Mouse (Mus musculus): Measurements from ENCODE around the gene Flywch2. TPM values are rescaled to one million over a fixed set of nuclear protein-coding genes. Genes with fewer than 3 reads are reported as not detected.
A peak's percentile ranks its signal among the peaks of the same experiment; 100 is the strongest.

The Flywch2 gene
- polyA plus RNA-seq, 1 experiment from 2014 or later: 47.5 TPM

DNA sequence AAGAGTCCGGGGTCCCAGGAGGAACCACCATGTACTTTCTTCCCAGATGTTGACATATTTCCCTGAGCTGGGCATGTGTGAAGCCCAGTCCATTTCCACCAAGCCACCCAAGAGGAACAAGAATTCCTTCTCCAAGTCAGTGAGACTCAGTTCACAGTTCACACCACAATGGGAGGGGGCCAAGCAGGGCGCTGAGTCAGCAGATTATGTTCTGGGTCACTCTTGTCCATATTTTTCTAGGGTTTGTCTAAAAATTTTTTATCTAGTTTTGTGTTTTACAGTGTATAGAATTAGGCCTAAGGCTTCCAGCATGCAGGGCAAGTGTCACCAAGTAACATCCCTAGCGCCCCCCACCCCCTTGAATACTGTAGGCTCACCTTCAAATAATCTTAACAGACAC, 24.7 kb downstream of the Flywch2 start:
- Histone ChIP-seq H3K27me3 (replicated peaks) (no peaks in the 10 kb centered on the region), H3K4me1 (no peaks in the 10 kb centered on the region), H3K27ac (no peak overlapping the region), H3K9me3 (no peaks in the 10 kb centered on the region), H3K4me2 (replicated peaks) (no peak overlapping the region), H3K36me3 (peaks cover 74% of the 10 kb centered on the region), H3K4me3 (no peak overlapping the region), H3K9ac (no peak overlapping the region)
- 99% methylated on average over 3 of the region's 3 CpGs for WGBS
- no peak for ATAC-seq (ENCODE audit: low FRiP score, low read depth)

DNA sequence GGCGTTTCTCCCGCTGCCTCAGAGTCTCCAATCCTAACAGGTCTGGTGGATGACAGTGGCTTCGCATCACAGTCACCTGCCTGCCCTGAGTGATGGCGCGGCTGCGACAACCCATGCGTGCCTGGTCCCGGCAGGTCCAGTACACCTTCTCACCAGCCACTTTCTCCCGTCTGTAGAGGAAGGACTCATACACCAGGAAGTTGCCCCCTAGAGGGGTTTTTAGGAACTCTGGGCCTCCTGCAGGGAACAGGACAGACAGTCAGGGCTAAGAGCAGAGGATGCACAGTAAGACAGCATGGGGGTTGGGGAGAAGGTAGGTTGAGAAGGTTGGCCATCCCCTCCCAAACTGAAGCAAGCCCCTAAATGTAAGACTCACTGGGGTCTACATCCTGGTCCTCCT, 25.6 kb downstream of the Flywch2 start:
- no peak overlapping the region for H3K4me3 ChIP-seq
- no peaks in the 10 kb centered on the region for H3K27me3 ChIP-seq (replicated peaks)
- peaks cover 84% of the 10 kb centered on the region for H3K36me3 ChIP-seq
- WGBS: 95% methylated on average over 9 of the region's 9 CpGs
- no peaks in the 10 kb centered on the region for H3K4me1 ChIP-seq
- no peak overlapping the region for H3K4me2 ChIP-seq (replicated peaks)
- H3K9ac ChIP-seq: no peak overlapping the region
- ATAC-seq (ENCODE audit: low FRiP score, low read depth): no peak
- no peak overlapping the region for H3K27ac ChIP-seq
- no peaks in the 10 kb centered on the region for H3K9me3 ChIP-seq

DNA sequence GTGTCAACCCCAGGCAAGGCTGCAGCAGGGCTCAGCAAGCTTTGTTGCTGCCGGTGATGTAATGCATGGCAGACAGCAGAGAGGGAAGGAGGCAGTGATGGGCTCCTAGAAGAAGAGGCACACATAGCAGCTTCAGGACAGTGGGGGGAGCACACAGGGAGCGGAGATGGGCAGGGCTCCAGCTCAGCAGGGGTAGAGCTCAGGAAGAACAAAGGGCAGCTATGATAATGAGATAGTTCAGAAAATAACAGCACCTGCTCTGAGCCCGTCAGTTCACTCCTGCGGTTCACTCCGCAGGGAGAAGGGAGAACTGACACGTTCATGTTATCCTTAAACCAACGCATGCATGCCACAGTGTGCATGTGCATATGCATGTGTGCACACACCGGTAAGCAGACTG, 27.1 kb downstream of the Flywch2 start:
- 72% methylated on average over 8 of the region's 8 CpGs for WGBS
- ATAC-seq (ENCODE audit: low FRiP score, low read depth): no peak
- H3K9ac ChIP-seq: no peak overlapping the region
- no peak overlapping the region for H3K27ac ChIP-seq
- no peaks in the 10 kb centered on the region for H3K4me1 ChIP-seq
- H3K9me3 ChIP-seq: no peaks in the 10 kb centered on the region
- no peak overlapping the region for H3K4me3 ChIP-seq
- no peak overlapping the region for H3K4me2 ChIP-seq (replicated peaks)
- H3K27me3 ChIP-seq (replicated peaks): no peaks in the 10 kb centered on the region
- peaks cover 88% of the 10 kb centered on the region for H3K36me3 ChIP-seq

DNA sequence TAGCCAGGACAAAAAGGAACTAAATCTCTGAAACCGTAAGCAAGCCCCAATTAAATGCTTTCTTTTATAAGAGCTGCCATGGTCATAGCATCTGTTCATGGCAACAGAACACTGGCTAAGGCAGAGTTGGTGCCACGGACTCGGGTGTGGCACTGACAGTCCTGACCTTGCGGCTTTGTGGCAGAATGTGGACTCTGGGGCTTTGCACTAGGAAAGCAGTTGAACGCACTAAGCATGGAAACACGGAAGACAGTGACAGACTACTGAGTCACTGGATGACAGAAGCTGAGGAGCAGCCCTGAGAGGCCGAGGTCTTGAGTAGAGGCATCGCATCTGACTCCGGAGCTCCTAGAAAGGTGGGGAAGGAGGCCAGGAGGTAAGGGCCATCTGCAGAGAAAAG, 28.3 kb downstream of the Flywch2 start:
- no peak overlapping the region for H3K27ac ChIP-seq
- no peak overlapping the region for H3K9ac ChIP-seq
- no peak for ATAC-seq (ENCODE audit: low FRiP score, low read depth)
- no peaks in the 10 kb centered on the region for H3K4me1 ChIP-seq
- no peaks in the 10 kb centered on the region for H3K9me3 ChIP-seq
- H3K4me2 ChIP-seq (replicated peaks): no peak overlapping the region
- H3K36me3 ChIP-seq: peaks cover 92% of the 10 kb centered on the region
- 96% methylated on average over 9 of the region's 9 CpGs for WGBS
- H3K27me3 ChIP-seq (replicated peaks): no peaks in the 10 kb centered on the region
- no peak overlapping the region for H3K4me3 ChIP-seq

DNA sequence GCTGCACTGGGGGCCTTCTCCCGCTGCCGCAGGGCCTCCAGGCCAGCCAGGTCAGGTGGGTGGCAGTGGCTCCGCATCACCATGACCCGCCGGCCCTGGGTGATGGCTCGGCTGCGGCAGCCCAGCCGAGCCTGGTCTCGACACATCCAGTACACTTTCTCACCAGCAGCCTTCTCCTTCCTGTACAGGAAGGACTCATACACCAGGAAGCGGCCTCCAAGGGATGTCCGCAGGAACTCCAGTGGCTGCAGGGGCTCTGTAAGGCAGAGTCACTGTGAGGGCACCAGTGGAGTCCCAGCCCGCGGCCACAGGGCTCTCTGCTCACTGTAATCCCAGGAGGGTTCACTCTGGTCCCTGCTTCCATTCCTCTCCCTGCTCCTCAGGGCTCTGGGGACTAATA, 30.2 kb downstream of the Flywch2 start:
- Histone ChIP-seq H3K27me3 (replicated peaks) (no peaks in the 10 kb centered on the region), H3K4me3 (0 out of 2 replicates have a peak overlapping the region, but pooled peaks have one; percentile 1), H3K4me2 (replicated peaks) (no peak overlapping the region), H3K4me1 (no peaks in the 10 kb centered on the region), H3K36me3 (peaks cover 88% of the 10 kb centered on the region), H3K9me3 (no peaks in the 10 kb centered on the region), H3K27ac (no peak overlapping the region), H3K9ac (no peak overlapping the region)
- WGBS: 91% methylated on average over 13 of the region's 13 CpGs
- ATAC-seq (ENCODE audit: low FRiP score, low read depth): no peak

DNA sequence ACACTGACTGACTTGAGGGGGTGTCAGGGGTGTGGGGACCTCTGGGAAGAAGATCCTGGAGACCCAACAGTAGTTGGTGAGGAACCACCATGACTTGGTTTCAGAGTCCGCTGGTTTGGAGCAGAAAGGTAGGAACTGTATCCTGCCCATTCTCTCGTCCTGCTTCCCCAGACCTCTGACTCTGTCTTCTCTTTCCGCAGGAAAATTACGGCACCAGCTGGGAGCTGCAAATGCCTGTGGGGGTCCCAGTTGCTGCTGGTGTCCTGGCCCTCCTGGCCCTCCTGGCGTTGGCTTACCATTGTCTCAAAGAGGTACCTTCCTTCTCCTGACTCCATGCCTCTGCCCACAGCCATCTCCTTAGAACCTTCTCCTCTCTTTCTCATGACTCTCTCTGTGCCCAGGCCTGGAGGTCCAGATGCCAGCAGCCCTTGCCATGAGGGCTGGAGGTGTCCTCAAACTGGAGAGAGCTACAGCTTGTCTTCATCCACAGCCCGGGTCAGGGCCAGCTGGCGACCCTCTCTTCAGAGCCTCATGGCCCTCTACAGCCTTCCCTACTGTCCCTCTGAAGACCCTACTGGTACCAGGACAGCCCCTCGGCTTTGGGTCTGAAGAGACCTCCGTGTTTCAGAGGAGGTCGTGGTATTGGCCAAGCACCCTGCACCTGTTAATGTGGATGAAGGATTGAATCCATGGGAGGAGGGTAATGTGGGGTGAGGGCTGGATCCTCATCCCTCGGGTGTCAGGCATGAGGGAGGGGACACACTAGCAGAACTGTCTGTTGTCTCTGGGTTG, 36.3 kb downstream of the Flywch2 start:
- Histone ChIP-seq H3K27ac (no peak overlapping the region), H3K27me3 (replicated peaks) (peaks cover 34% of the 10 kb centered on the region), H3K4me1 (peaks cover 16% of the 10 kb centered on the region), H3K4me3 (no peak overlapping the region), H3K4me2 (replicated peaks) (no peak overlapping the region), H3K9ac (no peak overlapping the region), H3K36me3 (peaks cover 37% of the 10 kb centered on the region), H3K9me3 (no peaks in the 10 kb centered on the region)
- no peak for ATAC-seq (ENCODE audit: low FRiP score, low read depth)
- WGBS: 83% methylated on average over 11 of the region's 11 CpGs

DNA sequence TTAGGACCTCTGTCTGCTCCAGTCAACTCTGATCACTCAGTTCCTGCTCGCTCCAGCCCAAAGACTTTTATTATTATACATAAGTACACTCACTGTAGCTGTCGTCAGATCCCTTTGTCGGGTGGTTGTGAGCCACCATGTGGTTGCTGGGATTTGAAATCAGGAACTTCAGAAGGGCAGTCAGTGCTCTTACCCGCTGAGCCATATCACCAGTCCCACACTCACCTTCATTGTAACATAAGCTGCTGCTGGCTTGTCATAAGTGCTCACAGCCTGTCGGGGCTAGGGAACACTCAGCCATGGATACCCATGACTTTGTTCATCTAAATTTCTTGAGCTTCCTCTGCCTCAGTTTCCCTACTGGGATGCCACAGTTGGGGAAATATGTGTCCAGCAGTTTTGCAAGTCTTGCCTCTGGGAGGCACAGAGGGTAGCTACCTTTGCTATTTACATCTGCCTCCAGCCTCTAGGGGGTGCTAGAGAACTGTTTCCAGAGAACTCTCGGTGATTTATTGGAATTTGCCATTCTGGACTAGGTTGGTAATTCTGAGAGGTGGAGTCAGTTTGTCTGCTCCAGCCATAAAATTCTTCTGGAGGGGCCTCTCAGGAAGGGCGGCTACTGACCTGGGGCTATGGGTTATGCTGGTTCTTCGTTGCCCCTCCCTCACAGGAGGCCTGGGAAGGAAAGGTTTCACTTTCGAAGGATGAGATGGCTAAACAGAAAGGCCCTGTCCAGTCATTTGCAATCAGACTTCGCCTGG, 37.1 kb downstream of the Flywch2 start:
- 36% methylated on average over 10 of the region's 10 CpGs for WGBS
- Histone ChIP-seq H3K4me2 (replicated peaks) (no peak overlapping the region), H3K9me3 (no peaks in the 10 kb centered on the region), H3K27me3 (replicated peaks) (peaks cover 42% of the 10 kb centered on the region), H3K27ac (no peak overlapping the region), H3K36me3 (peaks cover 31% of the 10 kb centered on the region), H3K4me3 (no peak overlapping the region), H3K9ac (no peak overlapping the region), H3K4me1 (peaks cover 16% of the 10 kb centered on the region)
- ATAC-seq (ENCODE audit: low FRiP score, low read depth): no peak

DNA sequence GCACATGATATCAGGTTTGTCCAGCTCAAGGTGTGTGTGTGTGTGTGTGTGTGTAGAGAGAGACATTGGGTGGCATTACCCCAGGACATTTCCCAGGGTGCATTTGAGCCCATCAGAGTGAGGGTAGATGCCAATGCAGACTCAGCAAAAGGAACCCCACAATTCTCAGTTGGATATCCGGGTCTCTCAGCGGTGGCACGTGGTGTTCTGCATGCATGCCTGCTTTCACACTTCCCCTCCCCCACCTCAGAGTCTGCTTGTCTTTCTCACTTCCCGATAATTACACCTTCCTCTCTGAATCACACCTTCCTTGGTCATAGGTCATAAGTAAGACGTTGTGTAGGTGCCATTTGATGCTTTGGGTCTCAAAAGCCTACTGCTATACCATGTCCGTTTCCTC, 37.9 kb downstream of the Flywch2 start:
- H3K4me3 ChIP-seq: no peak overlapping the region
- WGBS: 41% methylated on average over 6 of the region's 6 CpGs
- peaks cover 16% of the 10 kb centered on the region for H3K4me1 ChIP-seq
- peaks cover 23% of the 10 kb centered on the region for H3K36me3 ChIP-seq
- peaks cover 50% of the 10 kb centered on the region for H3K27me3 ChIP-seq (replicated peaks)
- H3K4me2 ChIP-seq (replicated peaks): no peak overlapping the region
- ATAC-seq (ENCODE audit: low FRiP score, low read depth): no peak
- H3K9ac ChIP-seq: no peak overlapping the region
- no peak overlapping the region for H3K27ac ChIP-seq
- no peaks in the 10 kb centered on the region for H3K9me3 ChIP-seq

DNA sequence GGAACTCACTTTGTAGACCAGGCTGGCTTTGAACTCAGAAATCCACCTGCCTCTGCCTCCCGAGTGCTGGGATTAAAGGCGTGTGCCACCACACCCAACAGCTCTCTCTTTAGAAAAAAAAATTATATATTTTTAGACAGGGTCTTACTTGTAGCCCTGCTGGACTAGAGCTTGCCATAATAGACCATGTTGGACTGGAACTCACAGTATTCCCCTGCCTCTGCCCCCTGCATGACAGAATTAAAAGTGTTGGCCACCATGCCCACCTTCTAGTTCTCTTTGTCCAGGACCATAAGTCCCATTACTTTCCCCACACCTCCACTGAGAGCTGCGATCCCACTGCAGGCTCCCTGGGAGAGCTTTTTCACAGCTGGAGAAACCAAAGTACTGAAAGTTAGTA, 38.4 kb downstream of the Flywch2 start:
- peaks cover 17% of the 10 kb centered on the region for H3K36me3 ChIP-seq
- H3K4me3 ChIP-seq: no peak overlapping the region
- H3K4me2 ChIP-seq (replicated peaks): no peak overlapping the region
- no peak for ATAC-seq (ENCODE audit: low FRiP score, low read depth)
- H3K27me3 ChIP-seq (replicated peaks): peaks cover 55% of the 10 kb centered on the region
- 83% methylated on average over 3 of the region's 3 CpGs for WGBS
- no peaks in the 10 kb centered on the region for H3K9me3 ChIP-seq
- no peak overlapping the region for H3K27ac ChIP-seq
- no peak overlapping the region for H3K9ac ChIP-seq
- H3K4me1 ChIP-seq: peaks cover 19% of the 10 kb centered on the region

DNA sequence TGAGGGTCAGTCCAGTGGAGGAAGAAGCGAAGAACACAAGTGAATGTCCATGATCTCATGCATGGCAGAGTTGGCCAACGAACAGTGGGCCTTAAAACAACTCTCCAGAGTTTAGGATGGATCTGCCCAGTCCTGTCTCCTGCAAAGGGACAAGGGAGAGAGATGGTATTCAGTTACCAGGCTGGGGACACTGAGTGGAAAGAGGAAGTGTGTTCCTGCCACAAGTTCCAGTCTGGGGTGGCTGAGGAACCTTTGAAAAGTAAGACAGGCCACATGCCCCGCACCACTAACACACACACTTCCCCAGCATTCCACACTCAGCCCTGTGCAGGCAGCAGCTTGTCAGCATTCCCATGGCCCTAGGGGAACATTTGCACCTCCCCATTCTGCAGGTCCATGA, 39.1 kb downstream of the Flywch2 start:
- 83% methylated on average over 3 of the region's 3 CpGs for WGBS
- Histone ChIP-seq H3K27me3 (replicated peaks) (peaks cover 62% of the 10 kb centered on the region), H3K27ac (no peak overlapping the region), H3K4me3 (no peak overlapping the region), H3K4me1 (peaks cover 22% of the 10 kb centered on the region), H3K4me2 (replicated peaks) (no peak overlapping the region), H3K36me3 (peaks cover 10% of the 10 kb centered on the region), H3K9ac (no peak overlapping the region), H3K9me3 (no peaks in the 10 kb centered on the region)
- ATAC-seq (ENCODE audit: low FRiP score, low read depth): no peak

DNA sequence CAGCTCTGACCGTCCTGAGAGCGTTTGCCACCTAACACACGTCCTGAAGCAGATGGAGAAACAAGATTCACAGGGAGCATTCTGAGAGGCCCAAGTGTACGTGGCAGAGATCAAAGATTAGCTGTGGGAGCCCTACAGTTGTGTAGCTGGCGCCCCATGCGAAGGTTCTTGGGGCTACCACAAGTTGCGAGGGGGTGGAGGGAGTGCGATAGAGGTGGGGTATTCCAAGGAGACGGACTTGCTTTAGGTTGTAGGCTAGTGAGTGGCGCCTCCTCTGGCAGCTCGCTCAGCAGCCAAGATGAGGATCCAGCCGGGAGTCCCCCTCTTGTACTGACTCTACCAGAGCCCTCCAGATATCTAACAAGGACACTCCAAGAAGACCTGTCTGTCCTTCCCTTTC, 39.6 kb downstream of the Flywch2 start:
- 3% methylated on average over 12 of the region's 12 CpGs for WGBS
- no peak overlapping the region for H3K27ac ChIP-seq
- peaks cover 6% of the 10 kb centered on the region for H3K36me3 ChIP-seq
- ATAC-seq (ENCODE audit: low FRiP score, low read depth): no peak
- peak overlapping the region; percentile 70 for H3K4me2 ChIP-seq (replicated peaks)
- no peaks in the 10 kb centered on the region for H3K9me3 ChIP-seq
- peaks cover 22% of the 10 kb centered on the region for H3K4me1 ChIP-seq
- no peak overlapping the region for H3K9ac ChIP-seq
- peaks cover 67% of the 10 kb centered on the region for H3K27me3 ChIP-seq (replicated peaks)
- no peak overlapping the region for H3K4me3 ChIP-seq

DNA sequence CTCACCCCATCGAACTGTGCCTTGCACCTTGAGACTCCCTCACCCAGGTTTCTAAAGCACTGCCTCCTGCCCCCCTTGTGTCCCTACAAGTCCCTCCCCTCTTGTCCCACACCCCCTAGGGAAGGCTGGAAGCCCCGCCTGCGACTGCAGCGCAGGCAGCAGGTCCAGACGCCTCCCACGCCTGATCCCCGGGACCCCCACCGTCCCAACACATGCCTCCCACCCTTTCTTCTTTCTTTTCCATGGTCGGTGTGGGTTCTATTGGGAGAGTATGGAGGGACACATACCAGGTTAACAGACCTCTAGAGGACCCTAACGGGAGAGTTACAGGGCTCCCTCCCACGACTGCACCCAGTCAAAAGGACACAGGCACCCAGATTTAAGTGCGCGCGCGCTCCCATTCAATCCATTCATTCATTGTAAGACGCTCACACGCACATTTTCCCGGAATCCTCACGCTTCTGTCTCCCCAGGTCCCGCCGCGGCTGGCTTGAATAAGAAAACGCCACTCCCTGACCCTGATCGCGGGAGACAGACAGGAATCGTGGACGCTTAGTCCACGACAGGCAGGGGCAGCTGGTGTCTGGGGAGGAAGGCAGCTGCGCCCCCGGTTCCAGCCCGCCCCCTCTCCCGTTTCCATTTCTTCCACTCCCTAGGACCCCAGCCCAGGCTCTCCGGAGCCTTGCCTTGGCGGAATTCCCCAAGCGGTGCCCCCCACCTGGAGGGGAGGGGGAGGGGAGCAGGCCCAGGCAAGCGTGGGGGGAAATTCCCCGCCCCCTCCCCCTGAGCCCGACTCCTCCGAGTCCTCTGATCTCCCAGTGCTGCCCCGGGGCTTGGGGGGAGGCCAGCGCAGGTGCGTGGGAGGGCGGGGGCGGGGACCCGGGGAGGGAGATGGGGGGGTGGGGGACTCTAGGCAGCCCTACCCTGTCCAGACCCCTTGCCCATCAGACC, 40.3 kb downstream of the Flywch2 start, which contains the start of gene Kremen2:
Gene Kremen2 (minus strand): TSS at position 533 of the 951 bp plus-strand sequence.
- Histone ChIP-seq H3K36me3 (peaks cover 4% of the 10 kb centered on the region), H3K4me1 (peaks cover 26% of the 10 kb centered on the region), H3K4me2 (replicated peaks) (peak within 1 kb of the TSS; percentile 70), H3K9me3 (no peaks in the 10 kb centered on the region), H3K27me3 (replicated peaks) (peaks cover 74% of the 10 kb centered on the region), H3K9ac (peak within 1 kb of the TSS; percentile 40), H3K4me3 (peak within 1 kb of the TSS; percentile 32), H3K27ac (no peak within 1 kb of the TSS)
- ATAC-seq (ENCODE audit: low FRiP score, low read depth): peak; percentile 19; the same call in 1 of the 2 replicates
- under 1% methylated on average over 37 of the region's 45 CpGs for WGBS

Data from neural tube, embryonic 12.5 days (tissue).